Mouse (Mus musculus): ENCODE measurements around the gene Dbil5.

DNA sequence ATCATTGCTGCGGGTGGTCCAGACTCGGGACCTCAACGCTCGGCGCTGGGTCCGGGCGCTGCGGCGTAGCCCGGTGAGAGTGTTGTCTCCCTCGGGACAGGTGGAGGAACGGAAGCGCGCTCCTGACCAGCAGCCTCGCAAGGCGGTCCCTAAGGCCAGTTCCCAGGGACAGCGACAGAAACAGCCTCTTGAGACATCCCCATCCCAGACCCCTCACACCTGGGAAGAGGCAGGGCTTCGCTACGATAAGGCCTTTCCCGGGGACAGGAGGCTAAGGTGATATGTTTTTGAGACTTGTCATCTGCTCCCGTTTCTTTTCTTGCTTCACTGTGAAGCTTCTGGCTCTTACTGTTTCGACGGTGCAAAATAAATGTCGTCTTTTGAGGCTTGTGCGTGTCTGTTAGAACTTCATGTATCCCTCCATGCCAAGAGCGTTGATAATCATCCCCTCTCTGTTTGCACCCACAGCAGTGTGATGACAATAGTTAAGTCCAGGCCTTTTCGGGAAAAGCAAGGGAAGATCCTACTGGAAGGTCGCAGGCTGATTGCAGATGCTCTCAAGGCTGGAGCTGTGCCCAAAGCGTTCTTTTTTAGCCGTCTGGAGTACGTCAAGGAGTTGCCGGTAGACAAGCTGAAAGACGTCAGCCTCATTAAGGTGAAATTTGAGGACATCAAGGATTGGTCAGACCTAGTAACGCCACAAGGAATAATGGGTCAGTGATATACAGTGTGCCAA is 26.6 kb downstream of the Dbil5 start:
- TF ChIP-seq CTCF (IDR thresholded peaks at IDR 0.05), result no peak
- TF ChIP-seq EP300 (IDR thresholded peaks at IDR 0.05; ENCODE audit: insufficient read depth, low read depth, low read length), result no peak
- no peak for TF ChIP-seq POLR2A (IDR thresholded peaks at IDR 0.05; ENCODE audit: insufficient read depth, low read depth, low read length)
